Mouse (Mus musculus): ENCODE data around the gene Tff3. TPM values are rescaled to one million over a fixed set of nuclear protein-coding genes. Genes with fewer than 3 reads are reported as not detected.

Tff3 gene
- not detected in 2 replicates for polyA plus RNA-seq (2014; fragmentation: Nextera tagmentation; extraction: Ambion mirVana)

GRCm38 (mm10) chr17:31129452-31129851 is at the start of gene Tff3:
Gene Tff3 (minus strand): TSS chr17:31129646.
- ATAC-seq (ENCODE audit: low FRiP score, low TSS enrichment), result no peak
- Histone ChIP-seq H3K27me3 (ENCODE audit: control insufficient read depth, insufficient read depth, low read length) (no peaks in the 10 kb centered on the region), H3K4me2 (replicated peaks; ENCODE audit: low read depth, low read length) (no peak within 1 kb of the TSS), H3K4me1 (ENCODE audit: control insufficient read depth, insufficient read depth, low read length) (0 out of 2 replicates have a peak, but pooled peaks cover 3% of the 10 kb centered on the region), H3K9me3 (ENCODE audit: control insufficient read depth, low read length) (no peaks in the 10 kb centered on the region), H3K36me3 (ENCODE audit: control insufficient read depth, insufficient read depth, low read length) (no peaks in the 10 kb centered on the region), H3K27ac (ENCODE audit: low read depth, low read length) (no peak within 1 kb of the TSS), H3K9ac (ENCODE audit: low read depth, low read length) (no peak within 1 kb of the TSS), H3K4me3 (ENCODE audit: low read length) (no peak within 1 kb of the TSS)
- 12% methylated on average over 2 of the region's 2 CpGs for WGBS

DNA sequence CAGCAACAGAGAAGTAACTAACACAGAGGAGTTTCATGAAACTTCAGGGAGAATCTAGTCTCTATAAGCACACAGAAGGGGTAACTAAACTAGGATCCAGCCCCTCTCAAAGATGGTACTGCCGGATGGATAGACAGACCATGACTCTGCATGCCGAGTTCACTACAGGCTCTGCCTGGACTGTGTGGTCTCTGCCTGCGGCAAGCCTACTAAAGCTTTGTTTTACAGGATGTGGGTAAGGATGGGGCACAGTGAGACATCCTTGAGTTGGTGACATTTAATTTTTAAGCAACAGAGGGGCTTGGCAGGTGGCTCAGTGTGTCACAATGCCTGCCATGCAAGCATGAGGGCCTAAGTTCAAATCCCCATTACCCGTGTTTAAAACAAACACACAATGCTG is 46.9 kb upstream of the Tff3 start:
- Histone ChIP-seq H3K9me3 (ENCODE audit: control insufficient read depth, low read length) (no peaks in the 10 kb centered on the region), H3K4me3 (ENCODE audit: low read length) (no peak overlapping the region), H3K4me1 (ENCODE audit: control insufficient read depth, insufficient read depth, low read length) (no peaks in the 10 kb centered on the region), H3K27ac (ENCODE audit: low read depth, low read length) (no peak overlapping the region), H3K4me2 (replicated peaks; ENCODE audit: low read depth, low read length) (no peak overlapping the region), H3K9ac (ENCODE audit: low read depth, low read length) (no peak overlapping the region), H3K27me3 (ENCODE audit: control insufficient read depth, insufficient read depth, low read length) (no peaks in the 10 kb centered on the region), H3K36me3 (ENCODE audit: control insufficient read depth, insufficient read depth, low read length) (no peaks in the 10 kb centered on the region)
- 87% methylated on average over 4 of the region's 4 CpGs for WGBS
- no peak for ATAC-seq (ENCODE audit: low FRiP score, low TSS enrichment)

GRCm38 (mm10) chr17:31169796-31170195 is 40.4 kb upstream of the Tff3 start:
- no peak overlapping the region for H3K4me2 ChIP-seq (replicated peaks; ENCODE audit: low read depth, low read length)
- WGBS, result 81% methylated on average over 5 of the region's 5 CpGs

DNA sequence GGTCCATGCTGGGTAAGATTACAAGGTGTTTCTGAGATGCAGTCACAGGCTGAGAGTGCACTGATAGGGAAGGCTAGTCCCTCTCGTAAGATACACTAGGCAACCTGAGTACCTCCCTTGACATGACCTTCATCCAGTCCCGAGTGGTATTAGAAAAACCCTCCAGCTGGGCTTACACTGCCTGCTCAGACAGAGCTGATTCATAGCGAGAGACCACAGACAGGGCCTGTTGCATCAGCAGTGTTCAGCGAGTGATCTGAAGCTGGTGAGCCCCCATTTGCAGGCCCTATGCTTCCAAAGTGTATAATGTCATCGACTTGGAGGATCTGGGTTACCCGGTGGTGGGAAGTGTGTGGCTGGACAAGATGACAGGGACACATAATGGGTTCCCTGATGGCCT is 35.7 kb upstream of the Tff3 start, which contains the start of gene Tff1:
Tff1 (minus strand) TSS at position 151 of the 400 bp plus-strand sequence.
- Histone ChIP-seq H3K36me3 (ENCODE audit: control insufficient read depth, insufficient read depth, low read length) (no peaks in the 10 kb centered on the region), H3K9me3 (ENCODE audit: control insufficient read depth, low read length) (no peaks in the 10 kb centered on the region), H3K27me3 (ENCODE audit: control insufficient read depth, insufficient read depth, low read length) (no peaks in the 10 kb centered on the region), H3K4me2 (replicated peaks; ENCODE audit: low read depth, low read length) (no peak within 1 kb of the TSS), H3K27ac (ENCODE audit: low read depth, low read length) (no peak within 1 kb of the TSS), H3K9ac (ENCODE audit: low read depth, low read length) (no peak within 1 kb of the TSS), H3K4me1 (ENCODE audit: control insufficient read depth, insufficient read depth, low read length) (no peaks in the 10 kb centered on the region), H3K4me3 (ENCODE audit: low read length) (no peak within 1 kb of the TSS)
- no peak for ATAC-seq (ENCODE audit: low FRiP score, low TSS enrichment)
- WGBS, result 80% methylated on average over 6 of the region's 6 CpGs

More at GRCm38 (mm10) chr17:31169796-31170195, 40.4 kb upstream of the Tff3 start:
- Histone ChIP-seq H3K36me3 (ENCODE audit: control insufficient read depth, insufficient read depth, low read length) (no peaks in the 10 kb centered on the region), H3K9me3 (ENCODE audit: control insufficient read depth, low read length) (no peaks in the 10 kb centered on the region), H3K4me3 (ENCODE audit: low read length) (no peak overlapping the region), H3K27ac (ENCODE audit: low read depth, low read length) (no peak overlapping the region), H3K9ac (ENCODE audit: low read depth, low read length) (no peak overlapping the region), H3K4me1 (ENCODE audit: control insufficient read depth, insufficient read depth, low read length) (no peaks in the 10 kb centered on the region), H3K27me3 (ENCODE audit: control insufficient read depth, insufficient read depth, low read length) (no peaks in the 10 kb centered on the region)
- no peak for ATAC-seq (ENCODE audit: low FRiP score, low TSS enrichment)

GRCm38 (mm10) chr17:31163821-31164220 is 34.4 kb upstream of the Tff3 start:
- no peak overlapping the region for H3K4me2 ChIP-seq (replicated peaks; ENCODE audit: low read depth, low read length)
- ATAC-seq (ENCODE audit: low FRiP score, low TSS enrichment), result no peak

GRCm38 (mm10) chr17:31162607-31163006 is 33.2 kb upstream of the Tff3 start:
- Histone ChIP-seq H3K4me2 (replicated peaks; ENCODE audit: low read depth, low read length) (no peak overlapping the region), H3K36me3 (ENCODE audit: control insufficient read depth, insufficient read depth, low read length) (no peaks in the 10 kb centered on the region), H3K27me3 (ENCODE audit: control insufficient read depth, insufficient read depth, low read length) (no peaks in the 10 kb centered on the region), H3K27ac (ENCODE audit: low read depth, low read length) (no peak overlapping the region), H3K9ac (ENCODE audit: low read depth, low read length) (no peak overlapping the region), H3K4me3 (ENCODE audit: low read length) (no peak overlapping the region), H3K9me3 (ENCODE audit: control insufficient read depth, low read length) (no peaks in the 10 kb centered on the region), H3K4me1 (ENCODE audit: control insufficient read depth, insufficient read depth, low read length) (no peaks in the 10 kb centered on the region)
- no peak for ATAC-seq (ENCODE audit: low FRiP score, low TSS enrichment)
- 86% methylated on average over 12 of the region's 12 CpGs for WGBS

More at GRCm38 (mm10) chr17:31163821-31164220, 34.4 kb upstream of the Tff3 start:
- Histone ChIP-seq H3K9me3 (ENCODE audit: control insufficient read depth, low read length) (no peaks in the 10 kb centered on the region), H3K27me3 (ENCODE audit: control insufficient read depth, insufficient read depth, low read length) (no peaks in the 10 kb centered on the region), H3K9ac (ENCODE audit: low read depth, low read length) (no peak overlapping the region), H3K27ac (ENCODE audit: low read depth, low read length) (no peak overlapping the region), H3K36me3 (ENCODE audit: control insufficient read depth, insufficient read depth, low read length) (no peaks in the 10 kb centered on the region), H3K4me1 (ENCODE audit: control insufficient read depth, insufficient read depth, low read length) (no peaks in the 10 kb centered on the region), H3K4me3 (ENCODE audit: low read length) (no peak overlapping the region)
- WGBS, result 82% methylated on average over 2 of the region's 2 CpGs

- no peaks in the 10 kb centered on the region for H3K9me3 ChIP-seq (ENCODE audit: control insufficient read depth, low read length)
- no peak overlapping the region for H3K27ac ChIP-seq (ENCODE audit: low read depth, low read length)
- H3K4me2 ChIP-seq (replicated peaks; ENCODE audit: low read depth, low read length), result no peak overlapping the region
- H3K4me1 ChIP-seq (ENCODE audit: control insufficient read depth, insufficient read depth, low read length), result no peaks in the 10 kb centered on the region
- H3K27me3 ChIP-seq (ENCODE audit: control insufficient read depth, insufficient read depth, low read length), result no peaks in the 10 kb centered on the region
- ATAC-seq (ENCODE audit: low FRiP score, low TSS enrichment), result no peak
- no peaks in the 10 kb centered on the region for H3K36me3 ChIP-seq (ENCODE audit: control insufficient read depth, insufficient read depth, low read length)
- WGBS, result 73% methylated on average over 4 of the region's 4 CpGs
- H3K4me3 ChIP-seq (ENCODE audit: low read length), result no peak overlapping the region
- no peak overlapping the region for H3K9ac ChIP-seq (ENCODE audit: low read depth, low read length)
Observed at GRCm38 (mm10) chr17:31160291-31160690, 30.8 kb upstream of the Tff3 start.

DNA sequence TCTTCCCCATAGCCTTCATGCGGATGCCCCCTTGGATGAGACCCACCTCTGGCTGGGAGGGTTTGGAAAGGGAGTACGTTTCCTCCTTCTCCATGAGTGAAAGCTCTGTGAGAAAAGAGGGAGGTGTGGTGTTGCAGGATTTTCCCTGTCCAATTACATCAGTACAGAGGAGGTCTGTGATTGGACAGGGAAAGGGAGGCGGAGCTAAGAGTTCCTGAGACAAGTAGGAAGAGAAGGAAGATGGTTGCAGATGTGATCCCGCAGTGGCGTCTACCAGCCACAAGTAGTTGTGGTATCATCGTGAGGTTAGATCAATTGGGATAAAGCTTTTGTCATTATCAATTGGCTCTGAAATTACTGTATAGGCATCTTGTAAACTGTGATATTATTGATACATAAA is 28.5 kb upstream of the Tff3 start:
- Histone ChIP-seq H3K4me1 (ENCODE audit: control insufficient read depth, insufficient read depth, low read length) (no peaks in the 10 kb centered on the region), H3K4me2 (replicated peaks; ENCODE audit: low read depth, low read length) (no peak overlapping the region), H3K4me3 (ENCODE audit: low read length) (no peak overlapping the region), H3K36me3 (ENCODE audit: control insufficient read depth, insufficient read depth, low read length) (no peaks in the 10 kb centered on the region), H3K27ac (ENCODE audit: low read depth, low read length) (no peak overlapping the region), H3K9ac (ENCODE audit: low read depth, low read length) (no peak overlapping the region), H3K9me3 (ENCODE audit: control insufficient read depth, low read length) (no peaks in the 10 kb centered on the region), H3K27me3 (ENCODE audit: control insufficient read depth, insufficient read depth, low read length) (no peaks in the 10 kb centered on the region)
- no peak for ATAC-seq (ENCODE audit: low FRiP score, low TSS enrichment)
- 86% methylated on average over 6 of the region's 6 CpGs for WGBS

DNA sequence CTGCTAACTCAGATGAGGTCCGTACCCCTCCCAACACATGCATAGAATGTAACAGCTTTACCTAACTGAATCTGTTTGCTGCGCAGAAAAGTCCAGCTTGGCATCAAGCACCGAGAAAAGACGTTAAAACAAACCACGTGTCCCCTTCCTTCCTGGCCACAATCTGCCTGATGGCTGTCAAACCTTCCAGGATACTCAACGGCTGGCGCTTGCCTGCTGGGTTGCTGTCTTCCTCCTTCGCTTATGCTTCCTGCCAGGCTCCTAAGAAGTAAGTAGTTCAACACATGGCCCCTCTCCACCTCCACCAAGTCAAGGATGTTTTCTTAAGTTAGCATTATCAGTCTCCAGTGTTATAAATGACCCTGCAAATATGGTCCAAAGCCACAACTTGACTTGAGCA is 24.3 kb upstream of the Tff3 start:
- Histone ChIP-seq H3K4me2 (replicated peaks; ENCODE audit: low read depth, low read length) (no peak overlapping the region), H3K27ac (ENCODE audit: low read depth, low read length) (no peak overlapping the region), H3K9me3 (ENCODE audit: control insufficient read depth, low read length) (no peaks in the 10 kb centered on the region), H3K9ac (ENCODE audit: low read depth, low read length) (no peak overlapping the region), H3K4me3 (ENCODE audit: low read length) (no peak overlapping the region), H3K4me1 (ENCODE audit: control insufficient read depth, insufficient read depth, low read length) (no peaks in the 10 kb centered on the region), H3K36me3 (ENCODE audit: control insufficient read depth, insufficient read depth, low read length) (no peaks in the 10 kb centered on the region), H3K27me3 (ENCODE audit: control insufficient read depth, insufficient read depth, low read length) (no peaks in the 10 kb centered on the region)
- WGBS, result 76% methylated on average over 8 of the region's 8 CpGs
- ATAC-seq (ENCODE audit: low FRiP score, low TSS enrichment), result no peak
